Mouse (Mus musculus): ENCODE results near the gene Pla2g4f.

DNA sequence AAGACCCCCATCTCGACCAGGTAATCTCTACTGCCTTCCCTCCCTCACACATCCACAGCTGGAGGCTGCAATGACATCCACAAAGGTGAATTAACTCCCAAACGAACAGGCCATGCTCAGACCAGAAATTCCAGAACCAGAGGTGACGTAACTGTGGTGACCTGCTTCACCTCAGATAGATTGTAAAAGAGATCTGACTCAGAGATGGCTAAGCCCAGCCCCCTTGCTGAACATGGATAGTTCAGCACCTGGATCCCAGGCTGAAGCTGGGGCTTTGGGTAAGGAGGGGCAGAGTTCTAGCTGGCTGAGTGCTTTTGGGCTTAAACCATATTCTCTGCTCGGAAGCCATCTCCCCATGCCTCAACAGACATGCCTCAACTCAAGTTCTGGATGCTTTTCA is 1.1 kb upstream of the Pla2g4f start:
- TF ChIP-seq CTCF (IDR thresholded peaks at IDR 0.05; ENCODE audit: borderline replicate concordance, control insufficient read depth, extremely low read depth, insufficient read depth, low read length, poor library complexity), result no peak
- no peak for TF ChIP-seq POLR2A (IDR thresholded peaks at IDR 0.05; ENCODE audit: control insufficient read depth, extremely low read depth, insufficient read depth, low read length, poor library complexity)
